Mouse (Mus musculus) kidney, adult 2 months (tissue): ENCODE measurements around the gene Hsd3b7.

Source experiments
- CTCF ChIP-seq: fragments of 200-500 bp; conservative IDR thresholded peaks from 2 replicates; pipeline ENCODE4 v1.5.1; 2011; ENCODE audit warnings: low read depth, mild to moderate bottlenecking, control low read depth, low read length, moderate library complexity, mixed read lengths; ENCODE audit not compliant: insufficient read depth, insufficient read length
- POLR2A ChIP-seq: fragments of 200-500 bp; IDR thresholded peaks from one replicate; pipeline ENCODE4 v1.6.1; 2011; ENCODE audit warnings: low read depth, low read length, control low read depth

- TF ChIP-seq CTCF (no peak), POLR2A (no peak)
Observed at GRCm38 (mm10) chr7:127817776-127818175, 17.4 kb downstream of the Hsd3b7 start.
